Mouse (Mus musculus) liver, embryonic 14.5 days (tissue): ENCODE data around the gene Rmi1. TPM values are rescaled to one million over a fixed set of nuclear protein-coding genes. Genes with fewer than 3 reads are reported as not detected.
"Not testable (repeated sequence)": the region's sequence is repeated elsewhere in the genome, so short reads cannot be mapped to it uniquely, and the experiment has no call there.

Source experiments
- ATAC-seq: fragments of 200-750 bp; cut with Nextera tagmentation; 2 replicates; pipeline ENCODE4 v1.8.0; 2017; ENCODE audit warnings: moderate number of reproducible peaks, mild to moderate bottlenecking, moderate library complexity; ENCODE audit not compliant: insufficient read depth
- DNase-seq, 3 experiments: peaks; one replicate each; pipeline ENCODE4 v3.0.0-alpha.2; 2012 to 2013; ENCODE audit warnings: low read depth in 3 of 3, low spot score in 3 of 3
- H3K27ac ChIP-seq: fragments of 300-500 bp; sonication (generic); 2 replicates; pipeline ENCODE4 v1.5.1; 2014; ENCODE audit warnings: moderate library complexity, mild to moderate bottlenecking, control low read depth, inconsistent platforms
- H3K27me3 ChIP-seq: fragments of 300-500 bp; sonication (generic); 2 replicates; pipeline ENCODE4 v1.6.1; 2014; ENCODE audit warnings: mild to moderate bottlenecking, low read length, moderate library complexity; ENCODE audit not compliant: control insufficient read depth, insufficient read depth
- H3K36me3 ChIP-seq: fragments of 300-500 bp; sonication (generic); replicated peaks from 2 replicates; pipeline ENCODE4 v1.6.1; 2014; ENCODE audit warnings: low read depth; ENCODE audit not compliant: control insufficient read depth, insufficient read depth
- H3K4me1 ChIP-seq, 2 experiments: fragments of 200-500 bp in 1 of 2; fragments of 300-500 bp in 1 of 2; sonication (generic) in 1 of 2; replicated peaks; 2 replicates each; pipeline ENCODE4 v1.6.1; 2012 to 2014; ENCODE audit warnings: antibody characterized with exemption in 1 of 2, inconsistent platforms in 1 of 2, low read length in 1 of 2; ENCODE audit not compliant: control insufficient read depth in 2 of 2, insufficient read depth in 2 of 2
- H3K4me2 ChIP-seq: fragments of 300-500 bp; sonication (generic); 2 replicates; pipeline ENCODE4 v1.6.1; 2014; ENCODE audit warnings: low read depth, mild to moderate bottlenecking, control low read depth, moderate library complexity
- H3K4me3 ChIP-seq, 2 experiments: fragments of 200-500 bp in 1 of 2; fragments of 300-500 bp in 1 of 2; sonication (generic) in 1 of 2; 2 replicates each; pipeline ENCODE4 v1.5.1; 2012 to 2014; ENCODE audit warnings: low read depth in 2 of 2, low read length in 2 of 2, mild to moderate bottlenecking in 2 of 2, control low read depth in 1 of 2, inconsistent platforms in 1 of 2, moderate library complexity in 1 of 2; ENCODE audit not compliant: insufficient read depth in 1 of 2
- H3K9ac ChIP-seq: fragments of 300-500 bp; sonication (generic); replicated peaks from 2 replicates; pipeline ENCODE4 v1.6.1; 2014; ENCODE audit warnings: mild to moderate bottlenecking, control low read depth, moderate library complexity
- H3K9me3 ChIP-seq: fragments of 300-500 bp; sonication (generic); 2 replicates; pipeline ENCODE4 v1.6.1; 2016; ENCODE audit warnings: low read length, mixed read lengths; ENCODE audit not compliant: control insufficient read depth
- CTCF ChIP-seq: IDR thresholded peaks from 2 replicates; pipeline ENCODE4 v1.5.1; 2016; ENCODE audit warnings: antibody characterized with exemption, low read depth, control low read depth
- EP300 ChIP-seq: IDR thresholded peaks from 2 replicates; pipeline ENCODE4 v1.6.1; 2016; ENCODE audit warnings: antibody characterized with exemption, low read depth
- WGBS: fragments of 180-500 bp; shearing (Covaris S2); extraction: QIAGEN DNeasy Blood & Tissue Kit; methylation state at CpG from one replicate; pipeline ENCODE4 v1.1.7; 2014; ENCODE audit not compliant: insufficient replicate concordance; 5-methylcytosine and 5-hydroxymethylcytosine counted together
- polyA plus RNA-seq, 2 experiments: library from polyadenylated mRNA; depleted of rRNA in 1 of 2; stranded (reverse) in 1 of 2; unstranded in 1 of 2; fragments of >200 nt; fragmentation: Nextera tagmentation in 1 of 2; extraction: Ambion mirVana in 1 of 2; gene quantifications; 2 replicates each; pipeline versions ENCODE4 v1.2.1 to v1.2.3; 2012 to 2014

Rmi1 gene
- polyA plus RNA-seq, 2 experiments = 8.0 to 11.0 TPM

DNA sequence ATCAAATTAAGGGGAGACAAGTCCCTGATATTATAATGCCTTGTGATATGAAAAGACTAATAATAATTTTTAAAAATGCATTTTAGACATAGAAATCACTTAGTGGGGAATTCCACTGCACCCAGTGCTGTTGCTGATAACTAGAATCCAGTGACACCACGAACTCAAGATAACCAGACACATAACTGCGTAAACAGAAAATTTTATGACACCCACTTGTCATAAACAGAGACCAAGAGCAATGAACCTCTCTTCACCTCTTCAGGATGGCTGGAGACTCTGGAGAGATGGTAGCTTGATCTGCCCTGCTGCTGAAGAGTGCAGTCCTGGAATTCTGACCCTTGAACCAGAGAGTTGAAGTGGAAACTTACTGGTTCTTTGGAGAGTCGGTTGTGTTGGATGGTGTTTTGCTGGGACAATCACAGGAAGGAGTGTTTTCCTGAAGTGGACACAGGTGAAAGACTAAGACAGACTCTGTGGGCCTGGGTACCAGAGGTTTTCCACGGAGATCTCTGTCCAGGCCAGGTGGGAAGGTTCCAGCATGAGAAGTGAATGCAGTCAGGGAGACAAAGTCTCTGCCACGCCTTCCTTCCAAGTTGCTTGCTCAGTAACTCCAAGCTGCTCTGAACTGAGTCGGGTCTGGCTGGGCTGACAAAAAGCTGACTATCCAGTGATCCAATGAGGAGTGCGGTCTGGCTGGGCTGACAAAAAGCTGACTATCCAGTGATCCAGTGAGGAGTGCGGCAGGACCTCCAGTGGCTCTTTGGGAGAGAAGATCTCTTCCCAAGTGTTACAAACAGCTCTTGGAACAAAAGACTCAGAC is 37.5 kb upstream of the Rmi1 start:
- no peaks in the 10 kb centered on the region for H3K9me3 ChIP-seq
- H3K4me1 ChIP-seq = peaks cover 0 to 3% of the 10 kb centered on the region in 2 experiments; a peak in 2 of 4 replicates
- H3K9ac ChIP-seq = no peak overlapping the region
- no peaks in the 10 kb centered on the region for H3K27me3 ChIP-seq
- no peak for DNase-seq
- no peak for ATAC-seq
- TF ChIP-seq CTCF (no peak), EP300 (no peak)
- WGBS = 48% methylated on average over 8 of the region's 8 CpGs
- no peaks in the 10 kb centered on the region for H3K36me3 ChIP-seq
- H3K4me3 ChIP-seq = no peak overlapping the region
- no peak overlapping the region for H3K4me2 ChIP-seq
- no peak overlapping the region for H3K27ac ChIP-seq

DNA sequence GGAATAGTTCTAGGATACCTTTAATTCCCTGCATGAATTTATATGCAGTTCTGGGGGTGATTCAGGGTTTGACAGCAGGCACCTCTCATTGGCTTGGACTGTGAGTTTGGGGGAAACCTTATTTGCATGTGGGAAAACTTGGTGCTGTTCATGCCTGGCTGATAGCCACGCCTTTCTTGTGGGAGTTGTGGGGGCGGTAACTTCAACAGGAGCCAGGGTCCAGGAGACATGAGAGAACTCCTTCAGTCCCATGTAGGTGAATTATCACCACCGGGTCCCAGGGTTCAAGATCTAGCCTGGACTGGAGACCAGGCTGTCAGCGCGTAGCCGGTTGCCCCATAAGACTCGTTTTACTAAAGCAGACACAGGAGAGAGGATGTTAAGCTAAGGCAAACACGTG is 36.9 kb upstream of the Rmi1 start:
- not testable (repeated sequence) for H3K9ac ChIP-seq, H3K36me3 ChIP-seq, H3K4me3 ChIP-seq, H3K9me3 ChIP-seq, DNase-seq, H3K4me2 ChIP-seq, ATAC-seq, H3K27ac ChIP-seq, H3K27me3 ChIP-seq, H3K4me1 ChIP-seq
- 66% methylated on average over 8 of the region's 8 CpGs for WGBS

DNA sequence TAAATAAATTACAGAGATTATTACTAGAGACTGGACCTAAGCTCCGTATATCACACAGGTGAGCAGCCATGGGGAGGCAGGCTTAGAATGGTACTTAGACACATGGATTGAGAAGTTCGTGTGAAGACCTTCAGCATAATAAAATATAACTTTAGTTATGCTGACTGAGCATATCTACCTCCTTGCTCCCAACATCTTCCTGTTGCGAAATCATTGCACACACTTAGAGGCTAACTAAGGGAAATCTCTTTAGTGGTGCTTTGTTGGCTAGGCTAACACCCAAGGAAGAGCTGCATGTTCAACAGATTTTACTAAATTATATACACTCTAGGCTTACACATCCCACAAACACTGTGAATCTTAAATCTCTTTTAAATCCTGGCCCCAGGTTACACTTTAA is 35.7 kb upstream of the Rmi1 start:
- H3K27me3 ChIP-seq = no peaks in the 10 kb centered on the region
- no peak overlapping the region for H3K9ac ChIP-seq
- peaks cover 0 to 3% of the 10 kb centered on the region in 2 experiments; a peak in 1 of 4 replicates for H3K4me1 ChIP-seq
- WGBS = 60% methylated on average over 3 of the region's 3 CpGs
- H3K27ac ChIP-seq = no peak overlapping the region
- H3K4me2 ChIP-seq = no peak overlapping the region
- DNase-seq (no peak), ATAC-seq (no peak)
- H3K4me3 ChIP-seq = no peak overlapping the region
- H3K36me3 ChIP-seq = no peaks in the 10 kb centered on the region
- no peak for TF ChIP-seq CTCF
- no peak for TF ChIP-seq EP300
- no peaks in the 10 kb centered on the region for H3K9me3 ChIP-seq

DNA sequence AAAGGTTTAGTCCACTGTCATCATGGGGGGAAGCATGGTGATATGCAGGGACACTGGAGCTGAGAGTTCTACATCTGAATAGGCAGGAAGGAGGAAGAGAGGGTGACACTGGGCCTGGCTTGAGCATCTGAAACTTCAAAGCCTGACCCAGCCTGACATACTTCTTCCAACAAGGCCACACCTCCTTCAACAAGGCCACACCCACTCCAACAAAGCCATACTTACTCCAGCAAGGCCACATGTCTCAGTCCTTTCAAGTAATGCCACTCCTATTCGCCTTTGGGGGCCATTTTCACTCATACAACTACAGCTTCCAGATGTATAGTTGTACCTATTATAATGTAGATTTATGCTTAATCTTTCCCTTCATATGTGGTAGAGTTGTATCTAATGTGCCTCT is 34.4 kb upstream of the Rmi1 start:
- no peaks in the 10 kb centered on the region for H3K27me3 ChIP-seq
- TF ChIP-seq EP300 (no peak), CTCF (no peak)
- no peak for ATAC-seq
- H3K27ac ChIP-seq = no peak overlapping the region
- H3K9me3 ChIP-seq = no peaks in the 10 kb centered on the region
- 42% methylated on average over 1 of the region's 1 CpGs for WGBS
- peaks cover 0 to 3% of the 10 kb centered on the region in 2 experiments; a peak in 1 of 4 replicates for H3K4me1 ChIP-seq
- no peak overlapping the region for H3K9ac ChIP-seq
- no peak overlapping the region for H3K4me2 ChIP-seq
- no peak for DNase-seq
- no peak overlapping the region for H3K4me3 ChIP-seq
- no peaks in the 10 kb centered on the region for H3K36me3 ChIP-seq

DNA sequence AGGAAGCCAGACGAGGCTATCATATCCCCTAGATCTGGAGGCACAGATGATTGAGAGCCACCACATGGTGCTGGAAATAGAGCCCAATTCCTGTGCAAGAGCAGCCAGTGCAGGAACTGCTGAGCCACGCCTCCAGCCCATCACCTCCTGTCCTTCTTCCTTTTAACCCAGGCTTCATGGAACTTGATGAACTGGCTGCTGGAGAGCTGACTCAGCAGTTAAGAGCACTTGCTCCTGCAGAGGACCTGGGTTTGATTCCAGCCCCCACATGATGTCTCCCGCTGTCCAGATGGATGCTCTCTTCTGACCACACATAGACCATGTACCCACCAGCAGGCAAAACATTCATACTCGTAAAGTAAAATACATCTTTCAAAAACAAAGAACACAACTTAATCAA is 33.2 kb upstream of the Rmi1 start:
- Histone ChIP-seq H3K9me3 (no peaks in the 10 kb centered on the region), H3K4me1 (peaks cover 0 to 3% of the 10 kb centered on the region in 2 experiments; a peak in 1 of 4 replicates), H3K27me3 (no peaks in the 10 kb centered on the region), H3K4me3 (no peak overlapping the region), H3K4me2 (no peak overlapping the region), H3K27ac (no peak overlapping the region), H3K36me3 (no peaks in the 10 kb centered on the region), H3K9ac (no peak overlapping the region)
- 48% methylated on average over 4 of the region's 4 CpGs for WGBS
- no peak for TF ChIP-seq EP300
- no peak for TF ChIP-seq CTCF
- no peak for DNase-seq
- no peak for ATAC-seq
